Mouse (Mus musculus) left cerebral cortex, postnatal 36 days (tissue): ENCODE data around the gene Ccdc18. TPM values are rescaled to one million over a fixed set of nuclear protein-coding genes. Genes with fewer than 3 reads are reported as not detected.
"Not testable (repeated sequence)": the region's sequence is repeated elsewhere in the genome, so short reads cannot be mapped to it uniquely, and the experiment has no call there.

Experiments
- DNase-seq, 2 experiments: peaks; one replicate each; pipeline ENCODE4 v3.0.0; 2021 to 2022; ENCODE audit warnings: low spot score in 2 of 2, mixed read lengths in 1 of 2
- intact Hi-C: fragments of 180-260 bp; cut with DNase I; formaldehyde crosslinking; loops from one replicate; pipeline ENCODE4 v1.15.1; 2025
- total RNA-seq, 2 experiments: library from RNA; stranded (reverse); gene quantifications; 2 replicates each; pipeline ENCODE4 v1.2.3; 2021

The Ccdc18 gene
- total RNA-seq, 2 experiments from 2014 or later: 1.3 to 1.6 TPM

GRCm38 (mm10) chr5:108246314-108246765, 113.7 kb downstream of the Ccdc18 start:
- intact Hi-C loops: no loop called here
- DNase-seq: no peak

- intact Hi-C loops: no loop called here
- DNase-seq: no peak
These were observed 117.4 kb downstream of the Ccdc18 start for GRCm38 (mm10) chr5:108250033-108250432.

- DNase-seq: no peak
- intact Hi-C loops: no loop called here
These were observed 122.6 kb downstream of the Ccdc18 start for GRCm38 (mm10) chr5:108255259-108255658.

- DNase-seq: no peak
- intact Hi-C loops: no loop called here
These were observed 130.0 kb downstream of the Ccdc18 start for GRCm38 (mm10) chr5:108262722-108263121.

- intact Hi-C loops, DNase-seq: not testable (repeated sequence)
These were observed 131.1 kb downstream of the Ccdc18 start for GRCm38 (mm10) chr5:108263785-108264184.

GRCm38 (mm10) chr5:108266990-108267389, 134.3 kb downstream of the Ccdc18 start:
- DNase-seq: no peak
- intact Hi-C loops: no loop called here

- peak; percentile 85 to 88 for DNase-seq
- intact Hi-C loops: loop anchor here (1.0 kb wide), 2 partner anchors 44 to 136 kb away; partner anchors contain the start of genes Ccdc18, Pigg and Tmed5
These were observed 135.7 kb downstream of the Ccdc18 start, which contains the start of gene Dr1 for GRCm38 (mm10) chr5:108268127-108269062. Gene Dr1, plus strand, starts transcription at chr5:108268897.

- intact Hi-C loops: no loop called here
- DNase-seq: peak in 1 of 2 experiments; percentile 10
These were observed 136.6 kb downstream of the Ccdc18 start for GRCm38 (mm10) chr5:108269063-108269810.

GRCm38 (mm10) chr5:108269811-108270151, 137.1 kb downstream of the Ccdc18 start:
- intact Hi-C loops: loop anchor here (5.0 kb wide), 1 partner anchor 282 kb away; the partner anchor contains the start of gene Fam69a
- no peak for DNase-seq

GRCm38 (mm10) chr5:108270415-108270814, 137.7 kb downstream of the Ccdc18 start:
- intact Hi-C loops: loop anchor here (5.0 kb wide), 1 partner anchor 283 kb away; the partner anchor contains the start of gene Fam69a
- no peak for DNase-seq

GRCm38 (mm10) chr5:108271345-108271744, 138.7 kb downstream of the Ccdc18 start:
- not testable (repeated sequence) for DNase-seq
- intact Hi-C loops: loop anchor here (5.0 kb wide), 1 partner anchor 284 kb away; the partner anchor contains the start of gene Fam69a

Other genes with a start within 250 kb of the Ccdc18 start
- 10 to 100 TPM; 51.5 to 67.5 TPM for gene Rpl5, start 232.4 kb upstream of the Ccdc18 start, total RNA-seq
- 10 to 100 TPM; 26.2 to 33.0 TPM for gene Fam69a, start 145.8 kb upstream of the Ccdc18 start, total RNA-seq
- gene Mtf2, start 67.2 kb upstream of the Ccdc18 start, total RNA-seq: 10 to 100 TPM; 43.1 to 65.6 TPM
- gene Tmed5, start 255 bp upstream of the Ccdc18 start, total RNA-seq: 10 to 100 TPM; 25.2 to 27.5 TPM
- 10 to 100 TPM; 32.0 to 32.2 TPM for gene Dr1, start 136.0 kb downstream of the Ccdc18 start, total RNA-seq
- gene Pigg, start 179.7 kb downstream of the Ccdc18 start, total RNA-seq: 10 to 100 TPM; 10.8 to 13.2 TPM
- gene Gm42517, start 235.0 kb downstream of the Ccdc18 start, total RNA-seq: 10 to 100 TPM; 62.2 to 69.6 TPM